Mouse (Mus musculus) thymus, adult 2 months (tissue): ENCODE data around the gene Kcnq1. TPM values are rescaled to one million over a fixed set of nuclear protein-coding genes. Genes with fewer than 3 reads are reported as not detected.
A peak's percentile ranks its signal among the peaks of the same experiment; 100 is the strongest.

Source experiments
- DNase-seq: peaks from one replicate; pipeline ENCODE4 v3.0.0; 2021
- H3K27ac ChIP-seq: fragments of 200-500 bp; 2 replicates; pipeline ENCODE4 v1.5.1; 2012; ENCODE audit warnings: low read length, control low read depth; ENCODE audit not compliant: control insufficient read depth, insufficient read depth
- H3K27me3 ChIP-seq: fragments of 200-500 bp; 2 replicates; pipeline ENCODE4 v1.6.1; 2012; ENCODE audit warnings: mild to moderate bottlenecking, low read length, moderate library complexity, mixed read lengths; ENCODE audit not compliant: control insufficient read depth, insufficient read depth
- H3K36me3 ChIP-seq: fragments of 200-500 bp; 2 replicates; pipeline ENCODE4 v1.6.1; 2012; ENCODE audit warnings: mild to moderate bottlenecking, low read length, moderate library complexity; ENCODE audit not compliant: control insufficient read depth, insufficient read depth
- H3K4me1 ChIP-seq: fragments of 200-500 bp; replicated peaks from 2 replicates; pipeline ENCODE4 v1.6.1; 2012; ENCODE audit warnings: low read length; ENCODE audit not compliant: control insufficient read depth, insufficient read depth
- H3K4me3 ChIP-seq: fragments of 200-500 bp; 2 replicates; pipeline ENCODE4 v1.5.1; 2012; ENCODE audit warnings: mild to moderate bottlenecking, low read length, control low read depth, moderate library complexity; ENCODE audit not compliant: control insufficient read depth, insufficient read depth
- CTCF ChIP-seq: fragments of 200-500 bp; IDR thresholded peaks from 2 replicates; pipeline ENCODE4 v1.5.1; 2012; ENCODE audit warnings: mild to moderate bottlenecking, control low read depth, low read length, moderate library complexity, borderline replicate concordance; ENCODE audit not compliant: control insufficient read depth, poor library complexity, insufficient read depth; ENCODE audit errors: extremely low read depth
- POLR2A ChIP-seq: fragments of 200-500 bp; IDR thresholded peaks from 2 replicates; pipeline ENCODE4 v1.6.1; 2012; ENCODE audit warnings: mild to moderate bottlenecking, low read length, control low read depth, moderate library complexity; ENCODE audit not compliant: control insufficient read depth, poor library complexity, insufficient read depth; ENCODE audit errors: extremely low read depth
- WGBS: fragments of 180-500 bp; shearing (Covaris S2); methylation state at CpG from one replicate; pipeline ENCODE4 v1.1.7; 2018; 5-methylcytosine and 5-hydroxymethylcytosine counted together
- polyA plus RNA-seq: library from polyadenylated mRNA; depleted of rRNA; stranded (reverse); fragments of >200 nt; gene quantifications from 2 replicates; pipeline ENCODE4 v1.2.3, GENCODE M21; 2012

The Kcnq1 gene
- polyA plus RNA-seq, 1 experiment, result 4.6 TPM

DNA sequence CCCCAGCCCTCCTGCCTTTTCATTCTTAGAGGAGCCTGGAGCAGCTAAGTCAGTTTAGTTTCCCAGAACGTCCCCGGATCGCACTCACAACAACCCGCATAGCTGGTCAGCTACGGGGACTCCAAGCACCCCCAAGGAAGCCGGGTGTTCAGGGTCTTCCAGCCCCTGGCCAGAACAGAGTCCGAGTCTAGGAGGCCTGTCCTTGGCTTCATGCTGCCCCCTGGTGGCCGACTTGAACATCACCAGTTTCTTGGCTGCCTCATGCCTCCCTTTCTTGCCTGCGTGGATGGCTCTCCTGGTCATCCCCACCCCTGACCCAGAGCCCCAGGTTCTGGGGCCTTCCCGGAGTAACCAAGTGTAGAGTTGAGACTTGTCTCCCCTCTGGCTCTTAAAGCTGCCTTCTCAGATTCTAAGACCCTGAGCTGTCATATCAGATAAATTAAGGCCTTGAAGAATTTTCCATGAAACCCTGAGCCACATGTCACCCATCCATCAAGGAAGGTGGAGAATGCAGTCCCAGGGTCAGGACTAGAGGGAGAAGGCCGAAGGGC lies 357.8 kb downstream of the Kcnq1 start:
- DNase-seq, result peak; percentile 68
- Histone ChIP-seq H3K27ac (no peak overlapping the region), H3K27me3 (peaks cover 19% of the 10 kb centered on the region), H3K4me3 (no peak overlapping the region), H3K36me3 (no peaks in the 10 kb centered on the region), H3K4me1 (peaks cover 18% of the 10 kb centered on the region)
- TF ChIP-seq POLR2A, result no peak
- peak; percentile 87 for TF ChIP-seq CTCF
- 19% methylated on average over 11 of the region's 11 CpGs for WGBS

DNA sequence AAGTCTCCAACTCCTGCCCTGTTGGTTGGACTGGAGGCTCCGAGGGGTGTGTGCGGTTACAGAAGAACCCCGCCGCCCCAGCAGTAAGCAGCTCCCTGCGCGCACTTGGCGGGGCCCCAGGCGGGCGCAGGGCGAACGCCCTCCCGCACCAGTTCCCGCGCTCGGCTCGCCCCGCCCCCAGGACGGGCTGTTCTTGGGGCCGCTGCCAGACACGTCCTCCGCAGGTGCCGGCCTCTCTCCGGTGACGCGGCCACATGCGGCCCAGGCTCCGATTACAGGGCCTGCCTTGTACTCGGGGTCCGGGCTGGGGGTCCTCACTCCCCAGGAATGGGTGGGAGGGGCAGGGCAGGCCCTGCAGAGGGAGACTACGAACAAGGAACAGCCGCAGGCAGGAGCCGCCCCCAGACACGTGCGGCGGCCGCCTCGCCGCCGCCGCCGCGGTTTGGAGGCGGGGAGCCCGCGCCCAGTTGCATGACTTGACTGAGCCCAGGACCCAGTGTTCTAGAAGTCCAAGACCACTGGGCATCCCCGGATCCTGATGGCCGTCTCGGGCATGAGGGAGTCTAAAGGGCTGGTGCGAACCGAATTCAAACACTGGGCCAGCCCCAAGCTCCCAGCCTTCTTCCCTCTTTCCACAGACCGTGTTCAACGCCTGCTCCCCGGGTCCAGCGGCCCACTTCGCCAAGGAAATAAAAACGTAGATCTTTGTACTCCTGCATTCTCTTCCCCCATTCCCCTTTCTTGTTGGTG lies 358.8 kb downstream of the Kcnq1 start:
- DNase-seq, result peak; percentile 25
- H3K4me3 ChIP-seq, result peak overlapping the region; percentile 17; the same call in 1 of the 2 replicates
- H3K4me1 ChIP-seq, result peaks cover 18% of the 10 kb centered on the region
- no peak for TF ChIP-seq CTCF
- TF ChIP-seq POLR2A, result no peak
- H3K36me3 ChIP-seq, result no peaks in the 10 kb centered on the region
- no peak overlapping the region for H3K27ac ChIP-seq
- WGBS, result 28% methylated on average over 56 of the region's 56 CpGs
- peaks cover 15% of the 10 kb centered on the region for H3K27me3 ChIP-seq

DNA sequence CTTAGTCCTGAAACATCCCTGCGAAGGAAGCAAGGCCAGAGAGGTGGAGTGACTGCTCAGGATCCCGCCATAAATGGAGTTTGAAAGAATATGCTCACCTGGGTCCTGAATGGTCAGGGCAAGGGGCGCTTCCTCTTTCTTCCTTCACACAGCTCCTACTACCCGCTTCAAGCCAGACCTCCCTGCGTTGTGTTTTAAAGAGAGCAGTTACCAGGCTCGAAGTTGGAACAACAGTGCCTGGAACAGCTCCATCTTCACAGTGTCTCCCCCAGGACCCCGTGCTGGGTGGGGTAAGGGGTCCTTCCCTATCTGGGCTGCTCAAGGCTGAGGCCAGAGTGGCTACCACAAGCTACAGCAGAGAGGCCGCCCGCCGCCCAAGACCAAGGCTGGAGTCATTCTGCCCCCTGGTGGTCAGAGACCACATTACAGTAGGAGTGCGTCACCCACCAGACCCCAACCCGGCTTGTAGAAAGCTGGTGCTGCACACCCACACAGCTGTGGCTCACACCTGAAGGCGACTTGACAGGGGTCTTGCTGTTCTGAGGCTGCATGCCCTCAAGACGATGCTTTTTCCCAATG lies 360.0 kb downstream of the Kcnq1 start:
- WGBS, result 11% methylated on average over 14 of the region's 14 CpGs
- Histone ChIP-seq H3K27me3 (peaks cover 13% of the 10 kb centered on the region), H3K27ac (no peak overlapping the region), H3K4me1 (peaks cover 11% of the 10 kb centered on the region), H3K4me3 (no peak overlapping the region), H3K36me3 (no peaks in the 10 kb centered on the region)
- TF ChIP-seq POLR2A, result no peak
- TF ChIP-seq CTCF, result peak; percentile 93
- DNase-seq, result peak; percentile 77

DNA sequence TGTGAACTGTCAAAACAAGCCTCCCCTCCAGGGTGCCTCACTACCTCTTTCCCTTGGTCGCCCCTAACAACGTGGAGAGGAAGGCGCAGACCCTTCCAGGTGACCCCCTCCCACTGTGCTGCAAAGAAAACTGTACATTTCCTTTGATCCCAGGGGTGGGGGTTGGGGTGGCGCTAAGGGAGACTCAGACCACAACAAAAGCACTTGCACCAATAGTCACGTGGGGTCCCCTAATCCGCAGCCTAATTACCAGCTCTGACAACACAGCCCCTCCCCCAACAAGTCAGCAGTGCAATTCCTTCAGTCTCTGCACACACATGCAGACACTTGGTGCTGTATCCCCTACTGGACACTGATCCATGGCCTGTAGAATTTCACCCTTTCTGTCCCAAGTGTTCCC lies 361.6 kb downstream of the Kcnq1 start:
- H3K36me3 ChIP-seq, result no peaks in the 10 kb centered on the region
- H3K27me3 ChIP-seq, result peaks cover 13% of the 10 kb centered on the region
- H3K4me1 ChIP-seq, result peaks cover 9% of the 10 kb centered on the region
- no peak overlapping the region for H3K27ac ChIP-seq
- TF ChIP-seq CTCF (no peak), POLR2A (no peak)
- DNase-seq, result no peak
- no peak overlapping the region for H3K4me3 ChIP-seq
- 25% methylated on average over 6 of the region's 6 CpGs for WGBS

DNA sequence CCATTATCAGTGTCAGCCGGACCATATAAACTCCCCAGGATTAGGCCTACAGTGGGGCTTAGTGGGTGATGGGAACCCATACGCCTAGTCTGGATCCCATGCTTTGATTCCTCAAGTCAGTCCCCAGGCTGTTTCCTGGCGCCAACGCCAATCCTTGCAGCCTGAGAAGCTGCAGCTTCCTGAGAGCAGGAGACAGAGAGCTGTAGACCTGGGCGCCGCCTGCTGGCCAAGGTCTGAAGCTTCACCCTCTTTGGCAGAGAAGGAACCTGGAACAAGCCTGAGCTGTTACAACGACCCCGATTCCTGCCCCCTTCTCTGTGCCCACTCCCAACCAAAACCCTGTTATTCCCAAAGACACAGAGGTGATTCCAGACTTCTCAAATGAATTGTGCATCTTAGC lies 363.8 kb downstream of the Kcnq1 start:
- Histone ChIP-seq H3K4me1 (peaks cover 4% of the 10 kb centered on the region), H3K27ac (no peak overlapping the region), H3K36me3 (no peaks in the 10 kb centered on the region), H3K27me3 (no peaks in the 10 kb centered on the region; the same call in 1 of the 2 replicates), H3K4me3 (no peak overlapping the region)
- TF ChIP-seq POLR2A, result no peak
- peak; percentile 87 for TF ChIP-seq CTCF
- WGBS, result 15% methylated on average over 8 of the region's 8 CpGs
- peak; percentile 71 for DNase-seq

DNA sequence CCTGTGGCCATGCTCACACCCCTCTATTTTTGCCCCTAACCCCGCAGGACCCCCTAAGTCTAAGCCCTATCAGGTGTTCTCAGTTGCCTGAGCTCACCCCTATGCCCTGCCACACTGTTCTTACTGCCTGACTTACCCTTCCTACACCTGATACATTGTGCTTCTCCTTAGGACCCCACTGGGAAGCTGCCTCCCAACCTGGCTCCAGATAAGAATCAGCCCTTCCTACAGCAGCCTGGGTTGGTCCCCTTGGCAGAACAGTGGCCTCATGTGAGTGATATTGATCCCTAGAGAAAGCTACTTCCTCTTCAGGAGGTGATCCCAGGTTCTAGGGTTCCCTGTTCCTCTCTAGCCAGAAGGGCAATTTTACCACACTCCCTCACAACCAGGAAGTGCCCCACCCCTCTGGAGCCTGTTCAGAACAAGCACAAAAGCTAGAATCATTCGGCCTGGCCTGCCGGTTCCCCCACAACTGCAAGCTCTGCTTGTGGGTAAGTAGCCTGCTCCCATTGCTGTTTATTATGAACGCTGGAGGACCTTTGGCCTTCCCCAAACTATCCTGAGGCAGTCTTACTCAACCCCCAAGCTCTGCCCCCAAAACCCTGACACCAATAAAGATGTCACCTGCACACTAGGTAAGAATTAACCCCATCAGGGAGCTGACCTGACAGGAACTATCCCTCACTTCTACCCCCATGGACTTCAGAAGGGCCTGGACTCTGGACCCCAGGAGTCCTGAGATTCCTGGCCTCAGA lies 367.4 kb downstream of the Kcnq1 start, which contains the start of gene Slc22a18:
Slc22a18 (plus strand) TSS at position 390 of the 755 bp plus-strand sequence.
- Histone ChIP-seq H3K4me3 (no peak within 1 kb of the TSS), H3K36me3 (no peaks in the 10 kb centered on the region), H3K27me3 (no peaks in the 10 kb centered on the region), H3K4me1 (no peaks in the 10 kb centered on the region), H3K27ac (no peak within 1 kb of the TSS)
- TF ChIP-seq POLR2A (no peak), CTCF (no peak)
- WGBS, result 18% methylated on average over 4 of the region's 4 CpGs
- DNase-seq, result no peak
